Mouse (Mus musculus) fibroblast of lung, adult 2 months (primary cell): ENCODE results near the gene Hoxc5.

Experiments
- DNase-seq: peaks from one replicate; pipeline ENCODE4 v3.0.0-alpha.2; 2011; ENCODE audit warnings: low read depth

Gene Hoxc5

DNA sequence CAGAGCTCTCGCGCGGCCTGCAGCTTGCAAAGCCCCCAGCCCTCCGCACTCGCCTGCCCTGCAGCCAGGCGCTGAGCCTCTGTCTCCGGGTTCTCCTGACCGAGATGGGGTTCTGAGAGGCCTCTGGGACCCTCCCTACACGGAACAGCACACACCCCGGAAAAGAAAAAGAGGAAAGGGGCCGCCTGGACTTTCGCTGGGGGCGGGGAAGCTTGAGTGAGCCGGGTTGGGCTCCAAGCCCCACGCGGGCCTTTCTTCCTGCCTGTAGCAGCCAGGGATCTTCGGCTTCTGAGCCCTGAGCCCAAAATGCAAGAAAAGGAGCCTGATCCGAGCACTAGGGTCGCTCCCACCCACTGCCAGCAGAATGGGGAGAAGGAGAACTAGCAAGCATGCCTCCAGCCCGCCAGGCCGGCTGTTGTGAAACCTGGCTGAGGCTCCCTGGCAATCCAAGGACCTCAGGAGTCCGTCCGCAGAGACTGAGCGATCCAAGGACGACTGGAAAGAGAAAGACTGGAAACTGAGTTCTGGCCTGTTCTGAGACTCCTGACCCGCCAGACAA lies 44.8 kb downstream of the Hoxc5 start:
- no peak for DNase-seq

DNA sequence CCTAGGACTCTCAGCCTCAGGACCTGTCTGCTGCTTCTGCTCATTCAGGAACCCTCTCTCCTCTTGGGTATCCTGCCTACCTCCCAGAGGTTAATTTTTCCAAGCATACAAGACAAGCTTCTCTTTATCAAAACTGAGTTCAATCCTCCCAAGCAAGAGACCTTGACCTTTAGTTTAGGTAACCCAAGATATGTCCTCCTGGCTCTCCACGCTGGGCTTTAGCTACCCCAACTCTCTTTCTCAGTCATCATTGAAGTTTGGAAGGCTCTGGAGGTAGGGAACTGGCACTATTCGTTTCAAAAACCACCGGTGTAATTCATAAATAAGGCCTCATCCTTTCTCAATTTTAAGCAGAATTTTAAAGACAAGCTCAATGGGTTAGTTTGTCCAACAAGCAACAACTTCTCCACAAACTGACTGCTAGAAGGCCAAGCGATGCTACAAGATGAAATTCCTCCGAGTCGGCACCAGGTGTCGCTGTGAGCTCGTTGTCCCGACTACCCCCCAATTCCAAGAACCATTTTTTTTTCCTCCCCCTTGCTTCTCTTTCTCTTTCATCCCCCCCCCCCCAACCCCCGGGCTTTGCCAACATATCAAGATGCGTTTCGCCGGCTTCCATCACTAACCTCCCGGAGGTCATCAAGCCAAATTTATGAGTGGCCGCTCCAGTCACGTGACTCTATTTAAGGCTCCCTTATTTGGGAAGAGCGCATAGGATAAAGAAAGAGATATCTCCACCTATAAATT lies 46.2 kb downstream of the Hoxc5 start:
- peak; percentile 20 for DNase-seq

GRCm38 (mm10) chr15:103014166-103015008 lies 47.1 kb downstream of the Hoxc5 start:
- DNase-seq, result no peak

DNA sequence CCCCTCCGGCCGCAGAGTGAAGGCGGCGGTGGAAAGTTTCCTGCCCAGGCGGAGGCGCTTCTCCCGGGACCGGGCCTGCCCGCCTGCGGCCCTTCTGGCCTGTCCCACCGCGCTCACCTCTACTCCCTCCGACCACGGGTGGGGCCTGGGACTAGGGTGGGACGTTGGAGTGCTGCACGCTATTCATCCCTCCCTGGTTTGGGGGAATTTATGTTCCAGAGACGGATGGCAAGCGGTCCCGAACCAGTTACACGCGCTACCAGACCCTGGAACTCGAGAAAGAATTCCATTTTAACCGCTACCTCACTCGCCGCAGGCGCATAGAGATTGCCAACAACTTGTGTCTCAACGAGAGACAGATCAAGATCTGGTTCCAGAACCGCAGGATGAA lies 47.8 kb downstream of the Hoxc5 start:
- DNase-seq, result no peak

GRCm38 (mm10) chr15:103015406-103016166 lies 48.3 kb downstream of the Hoxc5 start:
- no peak for DNase-seq

GRCm38 (mm10) chr15:103018636-103019035 lies 51.4 kb downstream of the Hoxc5 start, which contains the start of gene Hoxc4:
Hoxc4 (plus strand) TSS chr15:103018934.
- DNase-seq, result no peak

DNA sequence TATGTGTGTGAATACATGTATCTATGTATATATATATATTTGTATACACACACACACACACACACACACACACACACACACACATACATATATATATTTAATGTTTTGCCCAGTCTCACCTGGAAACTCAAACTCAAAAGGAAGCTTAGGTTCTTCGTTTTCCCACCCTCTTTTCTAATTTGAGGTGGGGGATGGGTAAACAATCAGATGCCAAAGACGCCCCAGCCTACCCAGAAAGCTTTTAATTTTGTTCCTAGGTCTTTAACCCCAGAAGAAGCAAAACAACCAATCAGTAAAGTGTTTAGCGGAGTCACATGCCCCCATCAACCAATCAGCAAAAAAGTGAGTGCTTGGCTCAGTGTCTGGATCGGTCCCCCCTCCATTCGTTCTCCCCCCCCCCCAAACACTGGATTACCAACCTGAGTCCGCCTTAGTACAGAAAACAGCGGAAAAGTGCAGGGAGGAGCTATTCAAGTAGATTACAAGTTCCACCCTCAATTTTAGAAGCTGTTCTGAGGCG lies 53.7 kb downstream of the Hoxc5 start:
- DNase-seq, result no peak

DNA sequence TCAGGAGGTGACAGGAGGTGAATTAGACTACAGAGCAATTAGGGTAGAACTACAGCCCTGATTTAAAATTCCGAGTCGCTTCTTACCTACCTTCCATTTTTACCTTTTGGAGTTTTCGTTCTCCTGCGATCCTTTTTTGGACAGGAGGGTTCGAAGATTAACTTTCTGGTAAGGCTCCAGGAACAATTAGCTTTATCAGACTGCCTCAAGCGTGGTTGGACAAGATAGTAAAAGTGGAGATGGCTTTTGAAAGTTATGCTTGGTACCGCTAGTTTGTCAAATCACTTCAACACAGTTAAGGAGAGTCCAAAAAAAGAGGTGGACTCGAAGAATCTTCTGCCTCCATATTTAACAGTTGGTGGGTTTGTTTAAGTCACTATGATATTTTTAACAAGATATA lies 54.3 kb downstream of the Hoxc5 start:
- DNase-seq, result no peak

- DNase-seq, result no peak
These were observed 56.9 kb downstream of the Hoxc5 start for GRCm38 (mm10) chr15:103024131-103024530.

GRCm38 (mm10) chr15:103027266-103028235 lies 60.3 kb downstream of the Hoxc5 start:
- DNase-seq, result no peak

DNA sequence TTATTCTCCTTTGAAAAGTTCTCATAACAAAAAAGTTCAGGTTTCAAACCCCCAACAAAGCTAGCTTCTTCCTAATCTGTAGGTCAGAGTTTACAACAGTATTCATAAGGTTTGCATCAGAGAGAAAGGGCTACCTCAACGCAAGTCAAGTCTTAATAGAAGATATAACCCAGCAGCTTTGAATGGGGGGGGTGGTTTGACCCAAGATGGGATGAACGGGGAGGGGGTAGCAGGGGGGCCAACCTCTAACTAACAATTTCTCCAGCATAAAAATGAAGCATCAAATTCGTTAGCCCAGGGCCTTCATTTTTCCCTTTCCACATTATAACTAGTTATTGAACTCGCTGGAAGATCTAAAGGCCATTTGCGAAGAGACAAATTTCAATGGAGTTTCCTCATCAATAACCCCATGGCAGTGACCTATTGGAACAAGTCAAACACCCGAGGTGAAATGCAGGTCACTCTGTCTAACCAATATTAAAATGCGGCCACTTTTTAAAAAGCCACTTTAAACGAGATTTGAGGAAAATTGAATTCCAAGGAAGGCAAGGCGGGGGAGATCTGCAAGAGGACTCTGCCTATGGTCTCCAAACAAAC lies 61.8 kb downstream of the Hoxc5 start:
- no peak for DNase-seq

DNA sequence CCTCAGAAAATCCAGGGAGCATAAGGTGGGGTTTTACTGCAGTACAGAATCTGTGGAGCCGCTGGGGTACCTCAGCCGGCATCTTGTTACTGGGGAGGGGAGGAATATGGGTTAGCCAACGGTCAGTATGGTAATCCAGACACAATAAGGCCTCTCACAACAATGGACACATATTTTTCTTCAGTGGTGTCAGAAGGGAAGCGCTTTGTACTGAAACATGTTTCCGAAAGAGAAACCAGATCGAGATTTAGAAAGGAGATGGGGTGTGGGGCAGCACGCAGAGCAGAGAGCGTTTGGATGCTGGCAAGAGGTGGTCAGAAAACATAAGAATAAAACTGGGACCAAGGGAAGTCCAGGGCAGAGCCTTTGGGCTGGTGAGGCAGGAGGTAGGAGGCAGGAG lies 62.9 kb downstream of the Hoxc5 start:
- DNase-seq, result no peak

DNA sequence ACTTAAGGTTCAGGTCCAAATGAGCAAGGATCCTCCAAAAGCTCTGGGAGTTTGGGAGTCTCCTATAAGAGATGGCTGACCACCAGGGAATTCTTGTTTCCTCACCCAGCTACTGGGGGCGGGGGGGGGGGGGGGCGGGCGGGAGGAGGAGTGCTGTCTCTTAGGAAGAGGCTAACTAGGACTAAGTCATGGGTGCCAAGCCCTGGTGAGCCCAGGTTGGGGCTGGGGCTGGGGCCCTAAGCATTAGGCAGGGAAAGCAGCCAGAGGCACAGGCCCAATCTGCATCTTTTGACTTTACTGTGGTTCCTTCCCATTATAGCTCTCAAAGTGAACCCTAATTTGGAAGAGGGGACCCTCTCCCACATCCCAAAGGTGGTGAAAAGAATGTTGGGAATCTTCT lies 64.9 kb downstream of the Hoxc5 start:
- no peak for DNase-seq

GRCm38 (mm10) chr15:103032646-103033575 lies 65.7 kb downstream of the Hoxc5 start:
- DNase-seq, result no peak

DNA sequence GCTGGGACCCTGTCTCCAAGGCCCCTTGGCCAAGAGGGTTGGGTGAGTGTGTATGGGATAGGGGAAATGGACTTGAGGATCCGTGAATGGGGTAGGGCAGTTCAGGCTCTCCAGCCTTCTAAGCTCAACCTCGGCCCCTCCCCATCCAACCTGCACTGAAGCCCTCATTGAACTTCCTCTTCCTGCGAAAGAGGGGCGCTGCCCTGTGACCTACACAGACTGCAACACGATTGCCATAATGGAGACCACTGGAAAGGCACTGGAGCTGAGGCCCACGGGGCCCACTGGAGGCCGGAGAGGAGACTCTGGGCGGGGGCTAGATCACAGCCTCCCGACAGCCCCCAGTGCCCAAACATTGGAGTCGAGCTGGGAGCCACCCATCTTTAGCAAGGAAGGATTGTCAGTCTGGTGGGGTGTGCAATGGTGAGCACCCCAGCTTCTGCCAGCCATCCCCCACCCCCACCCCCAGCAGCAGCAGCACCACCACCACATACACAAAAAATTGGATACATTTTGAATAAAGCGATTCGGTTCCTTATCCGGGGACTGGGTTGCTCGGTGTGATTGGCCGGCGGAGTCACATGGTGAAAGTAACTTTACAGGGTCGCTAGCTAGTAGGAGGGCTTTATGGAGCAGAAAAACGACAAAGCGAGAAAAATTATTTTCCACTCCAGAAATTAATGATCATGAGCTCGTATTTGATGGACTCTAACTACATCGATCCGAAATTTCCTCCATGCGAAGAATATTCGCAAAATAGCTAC lies 67.0 kb downstream of the Hoxc5 start:
- DNase-seq, result no peak

- DNase-seq, result no peak
These were observed 67.7 kb downstream of the Hoxc5 start for GRCm38 (mm10) chr15:103034807-103035547.

DNA sequence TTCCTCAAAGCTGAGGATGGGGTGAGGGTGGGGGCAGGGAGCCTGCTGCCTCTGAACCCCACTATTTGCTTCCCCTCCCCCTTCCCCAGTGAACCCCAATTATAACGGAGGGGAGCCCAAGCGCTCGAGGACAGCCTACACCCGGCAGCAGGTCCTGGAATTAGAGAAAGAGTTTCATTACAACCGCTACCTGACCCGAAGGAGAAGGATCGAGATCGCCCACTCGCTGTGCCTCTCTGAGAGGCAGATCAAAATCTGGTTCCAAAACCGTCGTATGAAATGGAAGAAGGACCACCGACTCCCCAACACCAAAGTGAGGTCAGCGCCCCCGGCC lies 68.3 kb downstream of the Hoxc5 start:
- DNase-seq, result no peak

GRCm38 (mm10) chr15:103037579-103037978 lies 70.3 kb downstream of the Hoxc5 start:
- no peak for DNase-seq
